Mouse (Mus musculus) gastrocnemius, adult 18-20 months (tissue): ENCODE results near the gene Cdh26. TPM values are rescaled to one million over a fixed set of nuclear protein-coding genes. Genes with fewer than 3 reads are reported as not detected.

ENCODE experiments used
- DNase-seq: peaks from one replicate; pipeline ENCODE4 v3.0.0; 2021; ENCODE audit warnings: low spot score
- total RNA-seq, 2 experiments: library from RNA; stranded (reverse); gene quantifications; 2 replicates each; pipeline ENCODE4 v1.2.3; 2021

Gene Cdh26
- total RNA-seq, 2 experiments from 2014 or later: not detected

GRCm38 (mm10) chr2:178508279-178508678, 77.9 kb downstream of the Cdh26 start:
- no peak for DNase-seq

DNA sequence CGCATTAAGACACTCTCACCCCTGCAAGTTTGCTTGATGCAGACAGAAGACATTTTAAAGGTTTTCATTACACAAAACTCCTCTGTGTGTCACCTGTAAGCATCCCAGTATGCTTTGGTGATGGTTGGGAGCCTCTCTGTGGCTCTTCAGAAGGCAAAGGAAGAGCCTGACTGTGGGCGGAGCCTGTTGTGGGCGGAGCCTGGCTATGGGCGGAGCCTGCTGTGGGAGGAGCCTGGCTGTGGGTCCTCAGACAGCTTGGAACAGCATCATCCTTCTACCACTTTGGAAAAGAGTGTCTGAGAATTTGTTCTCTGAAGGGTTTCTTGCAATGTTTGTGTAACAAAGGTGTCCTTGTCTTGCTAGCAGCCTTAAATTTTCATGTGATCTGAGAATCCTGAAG, 82.7 kb downstream of the Cdh26 start:
- DNase-seq: no peak

- DNase-seq: no peak
Measured at GRCm38 (mm10) chr2:178513636-178514071, 83.3 kb downstream of the Cdh26 start.

- no peak for DNase-seq
Measured at GRCm38 (mm10) chr2:178516421-178516820, 86.1 kb downstream of the Cdh26 start.

DNA sequence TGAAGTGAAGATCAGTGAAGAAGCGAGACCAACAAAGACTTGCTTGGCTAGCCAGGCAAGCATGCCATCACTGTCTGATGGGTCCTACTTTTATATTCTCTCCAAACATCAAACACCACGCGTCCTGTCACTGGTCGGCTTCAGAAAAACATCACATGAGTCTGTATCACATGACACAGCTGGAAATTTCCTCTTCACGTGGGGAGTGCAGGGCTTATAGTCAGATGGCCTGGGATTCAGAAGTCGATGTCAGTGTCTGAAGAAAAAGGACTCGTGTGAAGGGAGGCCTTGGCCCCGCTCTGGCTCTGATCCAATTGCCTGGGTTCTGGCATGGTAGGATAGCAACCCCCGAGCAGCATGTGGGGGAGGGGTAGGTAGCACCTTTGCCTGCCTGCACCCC, 86.6 kb downstream of the Cdh26 start:
- no peak for DNase-seq

DNA sequence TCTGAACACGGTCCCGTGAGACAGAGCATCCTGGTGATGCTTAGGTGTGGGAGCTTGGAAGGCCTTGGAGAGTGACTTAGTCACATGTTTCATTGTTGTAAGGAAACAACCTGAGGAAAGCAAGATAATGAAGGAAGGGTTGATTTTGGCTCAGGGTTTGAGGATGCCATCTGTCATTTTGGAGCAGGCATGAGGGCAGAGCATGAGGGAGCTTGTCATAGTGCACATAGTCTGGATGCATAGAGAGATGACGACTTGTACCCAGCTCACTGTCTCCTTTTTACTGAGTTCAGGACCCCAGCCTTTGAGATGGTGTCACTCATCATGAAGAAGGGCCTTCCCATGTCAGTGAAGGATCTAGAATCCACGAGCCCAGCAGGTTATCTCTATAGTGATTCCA, 89.0 kb downstream of the Cdh26 start:
- no peak for DNase-seq

- DNase-seq: no peak
Measured at GRCm38 (mm10) chr2:178520216-178520615, 89.9 kb downstream of the Cdh26 start.

- DNase-seq: no peak
Measured at GRCm38 (mm10) chr2:178522331-178522730, 92.0 kb downstream of the Cdh26 start.

DNA sequence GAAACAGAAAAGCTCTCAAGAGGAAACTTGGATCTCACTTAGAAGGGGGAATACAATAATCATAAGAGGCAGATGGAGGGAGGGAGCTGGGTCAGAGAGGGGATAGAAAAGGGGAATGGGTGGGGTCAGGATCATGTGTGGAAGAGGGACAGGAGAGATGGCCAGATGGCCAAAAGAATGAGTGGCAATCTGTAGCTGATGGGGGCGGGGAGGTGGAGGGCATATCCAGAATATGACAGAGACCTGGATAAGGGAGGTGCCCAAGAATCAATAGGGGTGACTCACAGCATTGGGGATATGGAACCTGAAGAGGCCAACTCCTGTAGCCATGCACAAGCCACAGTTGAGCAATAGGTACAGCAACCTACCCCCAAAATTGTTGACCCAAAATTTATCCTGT, 92.5 kb downstream of the Cdh26 start:
- DNase-seq: no peak

- no peak for DNase-seq
Measured at GRCm38 (mm10) chr2:178526776-178527175, 96.4 kb downstream of the Cdh26 start.

DNA sequence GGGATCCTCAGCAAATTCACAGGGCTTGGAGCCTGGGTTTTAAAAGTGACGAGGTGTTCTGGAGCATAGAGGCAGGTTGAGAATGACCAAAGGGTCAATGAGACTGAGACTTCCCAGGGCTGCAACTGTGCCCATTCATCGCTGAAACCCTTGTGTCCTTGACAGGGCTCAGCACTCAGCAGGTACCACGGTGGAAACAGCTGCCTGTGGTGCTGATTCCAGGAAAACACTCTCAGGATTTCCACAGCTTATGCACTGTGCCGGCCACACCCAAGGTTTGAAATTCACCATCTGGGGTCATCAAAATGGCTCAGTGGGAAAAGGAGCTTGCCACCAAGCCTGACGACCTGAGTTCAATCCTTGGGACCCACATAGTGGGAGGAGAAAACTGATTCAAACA, 100.9 kb downstream of the Cdh26 start:
- DNase-seq: no peak

GRCm38 (mm10) chr2:178536574-178536973, 106.2 kb downstream of the Cdh26 start:
- DNase-seq: no peak

Other genes with a start within 250 kb of the Cdh26 start
- under 1 TPM in 1 of 2 experiments, not detected in 1; 0.09 TPM for gene Sycp2, start 22.8 kb upstream of the Cdh26 start, total RNA-seq
- gene Ppp1r3d, start 16.1 kb upstream of the Cdh26 start, total RNA-seq: 1 to 10 TPM; 2.5 to 4.1 TPM
- 1 to 10 TPM; 2.2 to 2.6 TPM for gene Fam217b, start 16.0 kb upstream of the Cdh26 start, total RNA-seq